Mouse (Mus musculus): Measurements from ENCODE around the gene Adamts20. TPM values are rescaled to one million over a fixed set of nuclear protein-coding genes. Genes with fewer than 3 reads are reported as not detected.

The Adamts20 gene
- polyA plus RNA-seq, 1 experiment from 2014 or later = 3.9 TPM

DNA sequence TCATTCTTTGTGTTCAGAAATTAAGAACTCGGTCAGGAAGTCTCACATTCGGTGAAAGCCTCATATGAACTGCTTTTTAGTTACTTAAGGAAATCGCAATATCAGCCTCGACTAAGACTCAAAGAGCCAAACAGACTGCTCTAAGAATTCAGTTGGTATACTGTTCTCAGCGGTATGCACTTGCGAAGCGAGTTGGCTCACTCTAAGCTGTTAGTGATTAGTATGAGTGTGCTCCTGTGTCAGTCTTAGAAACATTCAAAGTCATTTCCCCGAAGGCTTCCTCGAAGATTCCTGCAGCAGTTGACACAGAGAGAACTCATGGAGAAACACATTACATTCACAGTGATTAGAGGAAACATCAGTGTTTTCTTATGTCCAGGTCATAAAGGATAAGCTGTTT is 4.1 kb downstream of the Adamts20 start:
- no peaks in the 10 kb centered on the region for H3K27me3 ChIP-seq (replicated peaks; ENCODE audit: control insufficient read depth, insufficient read depth, low read length)
- H3K9ac ChIP-seq (ENCODE audit: low read length) = no peak overlapping the region
- H3K9me3 ChIP-seq (ENCODE audit: control insufficient read depth, low read length) = no peaks in the 10 kb centered on the region
- WGBS = 71% methylated on average over 9 of the region's 9 CpGs
- H3K4me3 ChIP-seq (ENCODE audit: low read depth, low read length) = no peak overlapping the region
- DNase-seq (ENCODE audit: low spot score) (no peak), ATAC-seq (replicated peaks; ENCODE audit: low FRiP score, low TSS enrichment, low read depth) (no peak)
- no peaks in the 10 kb centered on the region for H3K36me3 ChIP-seq (ENCODE audit: control insufficient read depth, insufficient read depth, low read length)
- no peaks in the 10 kb centered on the region for H3K4me1 ChIP-seq (replicated peaks; ENCODE audit: control insufficient read depth, insufficient read depth, low read length)
- no peak overlapping the region for H3K4me2 ChIP-seq (ENCODE audit: low read length)
- no peak overlapping the region for H3K27ac ChIP-seq (ENCODE audit: low read depth)

DNA sequence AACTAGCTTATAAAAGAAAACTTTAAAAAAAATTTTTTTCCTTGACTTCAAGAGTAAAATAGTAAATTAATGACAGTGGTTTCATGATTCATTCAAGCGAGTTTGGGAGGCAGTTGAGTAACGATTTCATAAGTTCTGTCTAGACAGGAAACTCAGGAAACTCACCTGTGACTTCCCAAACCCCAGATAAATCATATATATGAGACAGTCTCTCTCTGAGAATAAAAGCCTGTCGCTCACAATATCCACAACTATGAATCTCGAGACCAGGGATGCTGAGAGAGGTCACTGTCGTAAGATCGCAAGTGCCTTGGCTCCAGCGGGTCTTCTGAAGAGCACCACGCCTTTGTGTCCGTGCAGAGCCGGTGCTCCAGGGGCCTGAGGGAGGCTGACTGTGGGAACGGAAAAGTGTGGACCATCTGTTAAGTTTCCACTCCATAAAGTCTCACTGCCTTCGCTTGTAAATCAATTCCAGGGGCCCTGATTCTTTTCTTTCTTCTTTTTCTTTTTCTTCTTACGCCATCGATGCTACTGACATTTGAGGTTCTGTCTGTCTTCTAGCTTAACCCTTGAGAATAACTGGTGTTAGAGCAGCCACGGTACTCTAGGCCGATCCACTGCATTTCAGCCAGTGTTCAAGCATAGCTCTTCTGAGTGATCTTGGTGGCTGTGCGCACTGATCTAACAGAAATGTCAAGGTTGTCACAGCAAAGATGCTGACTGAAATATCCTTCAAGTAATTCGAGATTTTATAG is 7.4 kb downstream of the Adamts20 start:
- Histone ChIP-seq H3K27me3 (replicated peaks; ENCODE audit: control insufficient read depth, insufficient read depth, low read length) (no peaks in the 10 kb centered on the region), H3K4me2 (ENCODE audit: low read length) (no peak overlapping the region), H3K9me3 (ENCODE audit: control insufficient read depth, low read length) (no peaks in the 10 kb centered on the region), H3K36me3 (ENCODE audit: control insufficient read depth, insufficient read depth, low read length) (no peaks in the 10 kb centered on the region), H3K4me3 (ENCODE audit: low read depth, low read length) (no peak overlapping the region), H3K9ac (ENCODE audit: low read length) (no peak overlapping the region), H3K4me1 (replicated peaks; ENCODE audit: control insufficient read depth, insufficient read depth, low read length) (no peaks in the 10 kb centered on the region), H3K27ac (ENCODE audit: low read depth) (no peak overlapping the region)
- DNase-seq (ENCODE audit: low spot score) (no peak), ATAC-seq (replicated peaks; ENCODE audit: low FRiP score, low TSS enrichment, low read depth) (no peak)
- WGBS = 53% methylated on average over 18 of the region's 18 CpGs

DNA sequence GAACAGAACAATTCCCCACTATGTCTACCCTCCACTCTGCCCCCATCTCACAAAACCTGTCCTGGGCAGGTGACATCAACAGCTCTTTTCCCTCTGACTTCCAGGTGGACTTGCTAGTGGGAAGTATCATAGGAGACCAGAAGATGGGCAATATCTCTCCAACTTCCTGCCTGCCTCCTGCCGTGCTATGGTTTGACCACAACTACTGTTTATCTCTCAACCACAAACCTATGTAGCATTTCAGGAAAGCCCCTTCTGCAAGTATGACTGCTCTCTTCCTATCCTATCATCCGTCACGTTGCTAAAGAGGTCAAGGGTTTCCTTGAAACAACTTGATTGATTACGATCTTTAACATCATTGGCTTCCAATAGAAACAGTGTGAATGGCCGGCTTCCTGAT is 12.4 kb downstream of the Adamts20 start:
- H3K27me3 ChIP-seq (replicated peaks; ENCODE audit: control insufficient read depth, insufficient read depth, low read length) = no peaks in the 10 kb centered on the region
- WGBS = 79% methylated on average over 5 of the region's 5 CpGs

DNA sequence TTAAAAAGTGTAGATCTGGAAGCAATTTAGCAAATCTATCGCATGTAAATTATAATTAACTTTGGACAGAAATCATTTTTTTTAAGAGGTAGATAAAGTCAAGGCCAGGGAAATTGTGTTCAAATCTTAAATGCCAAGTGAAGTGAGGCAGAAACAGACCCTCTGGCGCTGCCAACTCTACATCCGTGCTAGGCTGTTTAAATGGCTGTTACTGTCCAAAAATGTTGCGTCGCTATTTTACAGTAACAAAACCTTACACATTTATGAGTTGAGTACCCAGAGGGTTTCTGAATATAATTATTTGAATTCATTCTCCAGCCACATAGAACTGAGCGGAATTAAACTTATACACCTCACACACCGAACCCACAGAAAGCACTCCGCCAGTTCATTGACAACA is 13.6 kb downstream of the Adamts20 start:
- ATAC-seq (replicated peaks; ENCODE audit: low FRiP score, low TSS enrichment, low read depth) (no peak), DNase-seq (ENCODE audit: low spot score) (no peak)
- Histone ChIP-seq H3K27me3 (replicated peaks; ENCODE audit: control insufficient read depth, insufficient read depth, low read length) (no peaks in the 10 kb centered on the region), H3K4me3 (ENCODE audit: low read depth, low read length) (no peak overlapping the region), H3K4me2 (ENCODE audit: low read length) (no peak overlapping the region), H3K4me1 (replicated peaks; ENCODE audit: control insufficient read depth, insufficient read depth, low read length) (no peaks in the 10 kb centered on the region), H3K9ac (ENCODE audit: low read length) (no peak overlapping the region), H3K27ac (ENCODE audit: low read depth) (no peak overlapping the region), H3K9me3 (ENCODE audit: control insufficient read depth, low read length) (no peaks in the 10 kb centered on the region), H3K36me3 (ENCODE audit: control insufficient read depth, insufficient read depth, low read length) (no peaks in the 10 kb centered on the region)
- WGBS = 89% methylated on average over 8 of the region's 8 CpGs

More for the DNA sequence above, 12.4 kb downstream of the Adamts20 start:
- ATAC-seq (replicated peaks; ENCODE audit: low FRiP score, low TSS enrichment, low read depth) (no peak), DNase-seq (ENCODE audit: low spot score) (no peak)
- Histone ChIP-seq H3K4me3 (ENCODE audit: low read depth, low read length) (no peak overlapping the region), H3K4me1 (replicated peaks; ENCODE audit: control insufficient read depth, insufficient read depth, low read length) (no peaks in the 10 kb centered on the region), H3K9me3 (ENCODE audit: control insufficient read depth, low read length) (no peaks in the 10 kb centered on the region), H3K36me3 (ENCODE audit: control insufficient read depth, insufficient read depth, low read length) (no peaks in the 10 kb centered on the region), H3K9ac (ENCODE audit: low read length) (no peak overlapping the region), H3K27ac (ENCODE audit: low read depth) (no peak overlapping the region), H3K4me2 (ENCODE audit: low read length) (no peak overlapping the region)

DNA sequence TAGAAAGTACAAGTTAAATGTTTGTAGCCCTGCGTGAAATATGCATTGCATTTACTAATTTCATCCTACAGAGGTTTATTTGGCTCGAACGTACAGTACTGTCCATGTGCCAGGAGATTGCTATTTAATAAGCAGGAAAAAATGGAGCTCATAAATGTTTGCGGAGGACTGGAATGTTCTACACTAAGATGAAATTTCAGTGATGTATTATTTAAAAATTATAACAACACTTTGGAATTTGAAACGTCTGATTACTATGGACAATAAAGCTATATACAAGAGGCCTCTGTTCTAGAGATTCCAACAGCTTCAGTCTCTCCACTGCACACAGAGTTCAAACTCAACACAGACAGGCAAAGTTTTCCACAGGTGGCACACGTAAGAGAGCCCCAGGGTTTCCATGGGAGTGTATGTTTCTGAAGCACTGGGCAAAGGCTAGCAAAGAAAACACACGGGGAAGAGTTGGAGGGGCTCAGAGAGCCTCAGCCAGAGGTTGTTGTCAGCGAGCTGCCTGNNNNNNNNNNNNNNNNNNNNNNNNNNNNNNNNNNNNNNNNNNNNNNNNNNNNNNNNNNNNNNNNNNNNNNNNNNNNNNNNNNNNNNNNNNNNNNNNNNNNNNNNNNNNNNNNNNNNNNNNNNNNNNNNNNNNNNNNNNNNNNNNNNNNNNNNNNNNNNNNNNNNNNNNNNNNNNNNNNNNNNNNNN is 20.6 kb downstream of the Adamts20 start:
- DNase-seq (ENCODE audit: low spot score) (peak; percentile 77), ATAC-seq (replicated peaks; ENCODE audit: low FRiP score, low TSS enrichment, low read depth) (peak; percentile 68)
- Histone ChIP-seq H3K36me3 (ENCODE audit: control insufficient read depth, insufficient read depth, low read length) (no peaks in the 10 kb centered on the region), H3K27me3 (replicated peaks; ENCODE audit: control insufficient read depth, insufficient read depth, low read length) (no peaks in the 10 kb centered on the region), H3K9ac (ENCODE audit: low read length) (no peak overlapping the region), H3K9me3 (ENCODE audit: control insufficient read depth, low read length) (no peaks in the 10 kb centered on the region), H3K4me3 (ENCODE audit: low read depth, low read length) (no peak overlapping the region), H3K27ac (ENCODE audit: low read depth) (peak overlapping the region; percentile 85), H3K4me2 (ENCODE audit: low read length) (no peak overlapping the region), H3K4me1 (replicated peaks; ENCODE audit: control insufficient read depth, insufficient read depth, low read length) (peaks cover 15% of the 10 kb centered on the region)
- WGBS = 35% methylated on average over 8 of the region's 8 CpGs

DNA sequence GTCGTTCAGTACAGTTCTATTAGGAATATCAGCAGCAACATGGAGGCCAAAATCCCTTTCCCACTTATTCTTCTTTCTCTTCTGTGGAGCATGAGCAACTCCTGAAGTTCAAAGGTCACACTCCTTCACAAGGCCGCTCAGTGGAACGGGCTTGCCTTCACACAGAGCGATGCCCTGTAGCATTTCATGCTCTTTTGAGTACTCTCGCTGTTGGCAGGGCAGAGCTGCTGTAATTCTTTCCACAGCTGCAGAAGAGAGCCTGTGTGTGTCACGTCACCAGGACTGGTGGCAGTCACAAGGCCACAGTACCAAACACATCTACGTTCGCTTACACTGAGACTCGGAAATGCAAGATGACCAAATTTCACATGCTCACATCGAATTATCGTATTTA is 21.2 kb downstream of the Adamts20 start:
- H3K4me2 ChIP-seq (ENCODE audit: low read length) = no peak overlapping the region
- H3K36me3 ChIP-seq (ENCODE audit: control insufficient read depth, insufficient read depth, low read length) = no peaks in the 10 kb centered on the region
- no peak overlapping the region for H3K4me3 ChIP-seq (ENCODE audit: low read depth, low read length)
- ATAC-seq (replicated peaks; ENCODE audit: low FRiP score, low TSS enrichment, low read depth) = no peak
- peak overlapping the region; percentile 85 for H3K27ac ChIP-seq (ENCODE audit: low read depth)
- no peak for DNase-seq (ENCODE audit: low spot score)
- no peak overlapping the region for H3K9ac ChIP-seq (ENCODE audit: low read length)
- peaks cover 15% of the 10 kb centered on the region for H3K4me1 ChIP-seq (replicated peaks; ENCODE audit: control insufficient read depth, insufficient read depth, low read length)
- WGBS = 60% methylated on average over 11 of the region's 11 CpGs
- no peaks in the 10 kb centered on the region for H3K9me3 ChIP-seq (ENCODE audit: control insufficient read depth, low read length)
- H3K27me3 ChIP-seq (replicated peaks; ENCODE audit: control insufficient read depth, insufficient read depth, low read length) = no peaks in the 10 kb centered on the region

DNA sequence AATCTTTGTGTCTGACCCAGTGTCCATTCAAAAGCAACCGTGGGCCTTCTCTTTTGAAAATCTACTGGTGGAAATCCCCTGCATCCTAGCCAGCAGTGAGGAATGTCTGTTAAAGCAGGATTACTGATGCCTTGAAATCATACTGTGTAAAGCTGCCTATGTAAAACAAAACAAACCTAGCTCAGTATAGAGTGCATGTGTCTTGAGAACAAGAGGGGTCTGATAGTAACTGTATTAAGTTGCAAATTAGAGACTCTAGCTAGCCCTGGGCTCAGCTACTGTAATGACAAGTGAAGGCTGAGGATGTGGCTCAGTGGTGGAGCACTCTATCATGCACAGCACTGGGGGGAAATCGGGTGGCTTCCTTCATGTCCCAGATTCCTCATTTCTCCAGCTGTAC is 22.2 kb downstream of the Adamts20 start:
- no peak overlapping the region for H3K4me3 ChIP-seq (ENCODE audit: low read depth, low read length)
- ATAC-seq (replicated peaks; ENCODE audit: low FRiP score, low TSS enrichment, low read depth) (no peak), DNase-seq (ENCODE audit: low spot score) (no peak)
- no peaks in the 10 kb centered on the region for H3K27me3 ChIP-seq (replicated peaks; ENCODE audit: control insufficient read depth, insufficient read depth, low read length)
- 44% methylated on average over 2 of the region's 2 CpGs for WGBS
- H3K4me1 ChIP-seq (replicated peaks; ENCODE audit: control insufficient read depth, insufficient read depth, low read length) = peaks cover 15% of the 10 kb centered on the region
- no peak overlapping the region for H3K4me2 ChIP-seq (ENCODE audit: low read length)
- H3K9me3 ChIP-seq (ENCODE audit: control insufficient read depth, low read length) = no peaks in the 10 kb centered on the region
- peak overlapping the region; percentile 85 for H3K27ac ChIP-seq (ENCODE audit: low read depth)
- no peak overlapping the region for H3K9ac ChIP-seq (ENCODE audit: low read length)
- no peaks in the 10 kb centered on the region for H3K36me3 ChIP-seq (ENCODE audit: control insufficient read depth, insufficient read depth, low read length)

DNA sequence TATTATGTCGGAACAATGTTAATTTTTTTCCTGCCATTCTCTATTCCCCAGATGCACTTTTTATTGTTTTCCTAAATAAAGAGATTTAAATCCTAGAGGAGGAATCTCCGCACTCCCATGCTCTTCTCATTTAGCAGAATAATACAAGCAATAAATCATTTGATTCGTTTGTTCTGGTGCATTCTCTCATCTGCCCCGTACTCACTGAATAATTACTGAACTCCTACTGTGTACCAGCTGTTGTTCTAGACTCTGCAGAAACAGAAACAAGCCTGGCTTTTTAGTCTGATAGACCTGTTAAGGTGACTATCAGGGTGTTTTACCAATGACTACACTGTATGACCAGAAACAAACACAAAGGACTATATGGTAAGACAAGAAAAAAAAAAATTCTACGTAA is 29.7 kb downstream of the Adamts20 start:
- 64% methylated on average over 5 of the region's 5 CpGs for WGBS
- Histone ChIP-seq H3K36me3 (ENCODE audit: control insufficient read depth, insufficient read depth, low read length) (no peaks in the 10 kb centered on the region), H3K4me2 (ENCODE audit: low read length) (no peak overlapping the region), H3K9me3 (ENCODE audit: control insufficient read depth, low read length) (no peaks in the 10 kb centered on the region), H3K9ac (ENCODE audit: low read length) (no peak overlapping the region), H3K27me3 (replicated peaks; ENCODE audit: control insufficient read depth, insufficient read depth, low read length) (no peaks in the 10 kb centered on the region), H3K27ac (ENCODE audit: low read depth) (no peak overlapping the region), H3K4me3 (ENCODE audit: low read depth, low read length) (no peak overlapping the region), H3K4me1 (replicated peaks; ENCODE audit: control insufficient read depth, insufficient read depth, low read length) (no peaks in the 10 kb centered on the region; the same call in 1 of the 2 replicates)
- no peak for ATAC-seq (replicated peaks; ENCODE audit: low FRiP score, low TSS enrichment, low read depth)
- DNase-seq (ENCODE audit: low spot score) = peak; percentile 7
